Mouse (Mus musculus) stomach, embryonic 16.5 days (tissue): ENCODE results near the gene Setd1b. TPM values are rescaled to one million over a fixed set of nuclear protein-coding genes. Genes with fewer than 3 reads are reported as not detected.

ENCODE experiments used
- ATAC-seq: fragments of 200-750 bp; cut with Nextera tagmentation; 2 replicates; pipeline ENCODE4 v1.8.0; 2017; ENCODE audit warnings: moderate number of reproducible peaks, moderate TSS enrichment; ENCODE audit not compliant: insufficient read depth, low FRiP score
- H3K27ac ChIP-seq: fragments of 300-500 bp; sonication (generic); 2 replicates; pipeline ENCODE4 v1.5.1; 2014; ENCODE audit warnings: low read length
- H3K27me3 ChIP-seq: fragments of 300-500 bp; sonication (generic); 2 replicates; pipeline ENCODE4 v1.6.1; 2014; ENCODE audit warnings: low read length, control low read depth, mixed read lengths; ENCODE audit not compliant: control insufficient read depth, insufficient read depth
- H3K36me3 ChIP-seq: fragments of 300-500 bp; sonication (generic); 2 replicates; pipeline ENCODE4 v1.6.1; 2014; ENCODE audit warnings: low read length; ENCODE audit not compliant: control insufficient read depth, insufficient read depth
- H3K4me1 ChIP-seq: fragments of 300-500 bp; sonication (generic); 2 replicates; pipeline ENCODE4 v1.6.1; 2014; ENCODE audit warnings: low read length, control low read depth, mixed read lengths; ENCODE audit not compliant: control insufficient read depth, insufficient read depth
- H3K4me2 ChIP-seq: fragments of 300-500 bp; sonication (generic); 2 replicates; pipeline ENCODE4 v1.6.1; 2014; ENCODE audit warnings: low read depth, low read length, mixed read lengths
- H3K4me3 ChIP-seq: fragments of 300-500 bp; sonication (generic); replicated peaks from 2 replicates; pipeline ENCODE4 v1.5.1; 2014; ENCODE audit warnings: mild to moderate bottlenecking, low read length
- H3K9ac ChIP-seq: fragments of 300-500 bp; sonication (generic); 2 replicates; pipeline ENCODE4 v1.6.1; 2014; ENCODE audit warnings: low read length
- H3K9me3 ChIP-seq: fragments of 300-500 bp; sonication (generic); replicated peaks from 2 replicates; pipeline ENCODE4 v1.6.1; 2016; ENCODE audit warnings: low read length, control low read depth; ENCODE audit not compliant: control insufficient read depth
- WGBS: fragments of 180-500 bp; shearing (Covaris S2); extraction: QIAGEN DNeasy Blood & Tissue Kit; methylation state at CpG from one replicate; pipeline ENCODE4 v1.1.7; 2014; 5-methylcytosine and 5-hydroxymethylcytosine counted together
- polyA plus RNA-seq: library from polyadenylated mRNA; unstranded; fragments of >200 nt; fragmentation: Nextera tagmentation; extraction: Ambion mirVana; gene quantifications from 2 replicates; pipeline ENCODE4 v1.2.1, GENCODE M21; 2015

Gene Setd1b
- polyA plus RNA-seq, 1 experiment from 2014 or later: 7.7 TPM

DNA sequence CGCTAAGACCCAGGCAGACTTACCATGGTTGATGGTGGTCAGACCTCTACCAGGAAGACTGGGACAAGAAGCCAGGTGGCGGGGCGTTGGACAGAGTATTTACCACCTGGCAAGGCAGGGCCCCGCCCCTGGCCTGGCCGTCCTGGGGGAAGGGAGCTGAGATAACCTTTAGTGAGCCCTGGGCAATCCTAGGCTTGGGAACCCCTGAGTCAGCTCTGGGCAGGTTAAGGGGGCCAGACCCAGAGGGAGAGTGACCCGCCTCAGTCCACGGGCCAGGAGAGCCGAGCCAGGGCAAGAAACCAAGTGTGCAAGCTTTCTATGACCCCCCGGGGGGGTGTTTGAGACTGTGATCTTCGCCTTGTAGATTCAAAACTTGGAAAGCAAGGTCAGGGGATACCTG is 40.7 kb downstream of the Setd1b start, which contains the start of gene Hpd:
Hpd (minus strand) TSS at position 77 of the 400 bp plus-strand sequence.
- Histone ChIP-seq H3K27me3 (no peaks in the 10 kb centered on the region), H3K9me3 (no peaks in the 10 kb centered on the region), H3K4me1 (no peaks in the 10 kb centered on the region), H3K27ac (no peak within 1 kb of the TSS), H3K36me3 (no peaks in the 10 kb centered on the region), H3K4me3 (no peak within 1 kb of the TSS), H3K4me2 (no peak within 1 kb of the TSS), H3K9ac (no peak within 1 kb of the TSS)
- WGBS: 73% methylated on average over 10 of the region's 10 CpGs
- no peak for ATAC-seq

GRCm38 (mm10) chr5:123185966-123186365 is 44.0 kb downstream of the Setd1b start:
- no peaks in the 10 kb centered on the region for H3K27me3 ChIP-seq
- H3K4me3 ChIP-seq: no peak overlapping the region
- 78% methylated on average over 6 of the region's 6 CpGs for WGBS
- H3K36me3 ChIP-seq: no peaks in the 10 kb centered on the region
- no peaks in the 10 kb centered on the region for H3K4me1 ChIP-seq
- no peak overlapping the region for H3K4me2 ChIP-seq
- no peak overlapping the region for H3K9ac ChIP-seq
- H3K27ac ChIP-seq: no peak overlapping the region
- no peaks in the 10 kb centered on the region for H3K9me3 ChIP-seq
- no peak for ATAC-seq

DNA sequence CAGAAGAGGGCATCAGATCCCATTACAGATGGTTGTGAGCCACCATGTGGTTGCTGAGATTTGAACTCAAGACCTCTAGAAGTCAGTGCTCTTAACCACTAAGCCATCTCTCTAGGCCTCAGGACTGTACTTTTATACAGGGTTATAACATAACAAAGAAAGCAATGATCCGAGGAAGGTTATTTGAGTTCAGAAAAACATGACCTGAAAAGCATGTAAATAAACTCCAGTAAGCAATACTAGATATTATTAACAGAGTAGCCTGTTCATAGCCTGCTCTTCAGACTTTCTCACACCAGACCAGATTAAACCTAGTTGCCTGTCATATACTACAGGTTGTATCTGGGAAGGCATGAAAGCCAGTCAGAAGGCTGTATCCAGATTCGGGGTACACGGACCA is 45.3 kb downstream of the Setd1b start:
- Histone ChIP-seq H3K4me2 (no peak overlapping the region), H3K4me1 (no peaks in the 10 kb centered on the region), H3K27me3 (no peaks in the 10 kb centered on the region), H3K27ac (no peak overlapping the region), H3K9ac (no peak overlapping the region), H3K36me3 (no peaks in the 10 kb centered on the region), H3K9me3 (no peaks in the 10 kb centered on the region), H3K4me3 (no peak overlapping the region)
- no peak for ATAC-seq
- 85% methylated on average over 3 of the region's 3 CpGs for WGBS

GRCm38 (mm10) chr5:123190912-123191311 is 48.9 kb downstream of the Setd1b start:
- ATAC-seq: no peak
- WGBS: 74% methylated on average over 3 of the region's 3 CpGs

GRCm38 (mm10) chr5:123191427-123191826 is 49.4 kb downstream of the Setd1b start:
- Histone ChIP-seq H3K27me3 (no peaks in the 10 kb centered on the region), H3K4me2 (no peak overlapping the region), H3K9me3 (no peaks in the 10 kb centered on the region), H3K36me3 (no peaks in the 10 kb centered on the region), H3K9ac (no peak overlapping the region), H3K4me3 (no peak overlapping the region), H3K27ac (no peak overlapping the region), H3K4me1 (no peaks in the 10 kb centered on the region)
- 71% methylated on average over 6 of the region's 6 CpGs for WGBS
- ATAC-seq: no peak

More at GRCm38 (mm10) chr5:123190912-123191311, 48.9 kb downstream of the Setd1b start:
- Histone ChIP-seq H3K9ac (no peak overlapping the region), H3K36me3 (no peaks in the 10 kb centered on the region), H3K4me3 (no peak overlapping the region), H3K9me3 (no peaks in the 10 kb centered on the region), H3K4me2 (no peak overlapping the region), H3K27ac (no peak overlapping the region), H3K27me3 (no peaks in the 10 kb centered on the region), H3K4me1 (no peaks in the 10 kb centered on the region)

- Histone ChIP-seq H3K4me3 (no peak overlapping the region), H3K36me3 (no peaks in the 10 kb centered on the region), H3K27ac (no peak overlapping the region), H3K9me3 (no peaks in the 10 kb centered on the region), H3K4me2 (no peak overlapping the region), H3K4me1 (no peaks in the 10 kb centered on the region), H3K27me3 (no peaks in the 10 kb centered on the region), H3K9ac (no peak overlapping the region)
- 56% methylated on average over 9 of the region's 9 CpGs for whole genome bisulfite sequencing
- ATAC-seq: no peak
These were observed 50.7 kb downstream of the Setd1b start for GRCm38 (mm10) chr5:123192606-123193150.

DNA sequence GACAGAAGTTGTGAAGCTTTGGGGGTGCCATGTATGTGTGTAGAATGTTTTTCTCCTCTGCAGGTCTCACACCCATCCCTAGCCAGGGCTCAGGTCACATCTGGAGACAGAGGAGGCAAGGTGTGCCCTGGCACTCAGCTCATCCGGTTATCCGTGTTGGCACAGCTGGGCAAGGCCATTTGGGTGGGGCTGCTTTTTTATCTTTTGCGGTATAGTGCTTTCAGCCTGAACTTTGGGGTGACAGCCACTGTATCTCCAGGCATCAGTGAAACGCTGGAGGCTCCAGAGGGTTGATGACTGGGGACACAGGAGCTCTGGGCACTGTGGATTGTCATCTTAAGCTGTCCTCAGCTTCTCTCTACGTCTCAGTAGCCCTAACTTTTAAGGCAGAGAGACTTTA is 51.4 kb downstream of the Setd1b start:
- no peaks in the 10 kb centered on the region for H3K9me3 ChIP-seq
- WGBS: 70% methylated on average over 5 of the region's 5 CpGs
- no peak overlapping the region for H3K4me2 ChIP-seq
- H3K36me3 ChIP-seq: no peaks in the 10 kb centered on the region
- no peak overlapping the region for H3K4me3 ChIP-seq
- H3K27me3 ChIP-seq: no peaks in the 10 kb centered on the region
- H3K9ac ChIP-seq: no peak overlapping the region
- no peak overlapping the region for H3K27ac ChIP-seq
- ATAC-seq: no peak
- H3K4me1 ChIP-seq: no peaks in the 10 kb centered on the region

DNA sequence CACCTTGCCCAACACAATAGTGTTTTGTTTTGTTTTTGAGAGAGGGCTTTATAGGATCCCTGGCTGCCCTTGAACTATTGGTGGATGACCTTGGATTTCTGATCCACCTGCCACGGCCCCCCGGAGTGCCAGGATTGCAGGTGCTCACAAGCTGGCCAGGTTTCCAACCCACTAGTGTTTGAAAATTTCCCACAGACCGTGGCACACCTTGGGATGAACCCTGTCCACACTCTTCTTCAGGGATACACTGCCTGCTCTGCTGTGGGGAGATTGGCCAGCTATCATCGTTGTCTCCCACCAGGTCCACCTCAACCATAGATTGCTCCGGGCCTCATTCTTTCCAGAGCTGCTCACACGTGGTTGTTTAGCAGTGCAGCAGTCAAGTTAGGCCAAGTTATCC is 52.9 kb downstream of the Setd1b start:
- no peak overlapping the region for H3K9ac ChIP-seq
- no peak for ATAC-seq
- no peak overlapping the region for H3K4me2 ChIP-seq
- H3K36me3 ChIP-seq: no peaks in the 10 kb centered on the region
- WGBS: 89% methylated on average over 6 of the region's 6 CpGs
- no peak overlapping the region for H3K4me3 ChIP-seq
- no peaks in the 10 kb centered on the region for H3K9me3 ChIP-seq
- no peaks in the 10 kb centered on the region for H3K27me3 ChIP-seq
- no peak overlapping the region for H3K27ac ChIP-seq
- no peaks in the 10 kb centered on the region for H3K4me1 ChIP-seq

- WGBS: 88% methylated on average over 16 of the region's 16 CpGs
- Histone ChIP-seq H3K4me2 (no peak overlapping the region), H3K27me3 (no peaks in the 10 kb centered on the region), H3K36me3 (no peaks in the 10 kb centered on the region), H3K9me3 (no peaks in the 10 kb centered on the region), H3K4me1 (no peaks in the 10 kb centered on the region), H3K27ac (no peak overlapping the region), H3K9ac (no peak overlapping the region), H3K4me3 (no peak overlapping the region)
- ATAC-seq: no peak
These were observed 53.6 kb downstream of the Setd1b start for GRCm38 (mm10) chr5:123195500-123196000.
